Mouse (Mus musculus): ENCODE results near the gene 1700034J05Rik.
A peak's percentile ranks its signal among the peaks of the same experiment; 100 is the strongest.

1700034J05Rik gene

GRCm38 (mm10) chr6:146954258-146954657, at the start of gene 1700034J05Rik:
1700034J05Rik (minus strand) TSS chr6:146954422.
- no peak for DNase-seq (ENCODE audit: low spot score)

GRCm38 (mm10) chr6:146999755-147000154, 45.5 kb upstream of the 1700034J05Rik start:
- no peak for DNase-seq (ENCODE audit: low spot score)

GRCm38 (mm10) chr6:146999302-146999701, 45.1 kb upstream of the 1700034J05Rik start:
- no peak for DNase-seq (ENCODE audit: low spot score)

GRCm38 (mm10) chr6:146998710-146999109, 44.5 kb upstream of the 1700034J05Rik start:
- no peak for DNase-seq (ENCODE audit: low spot score)

- DNase-seq (ENCODE audit: low spot score) = no peak
Observed at GRCm38 (mm10) chr6:146997006-146997405, 42.8 kb upstream of the 1700034J05Rik start.

- DNase-seq (ENCODE audit: low spot score) = no peak
Observed at GRCm38 (mm10) chr6:146995878-146996277, 41.7 kb upstream of the 1700034J05Rik start.

GRCm38 (mm10) chr6:146995391-146995790, 41.2 kb upstream of the 1700034J05Rik start:
- no peak for DNase-seq (ENCODE audit: low spot score)

GRCm38 (mm10) chr6:146994236-146994635, 40.0 kb upstream of the 1700034J05Rik start:
- DNase-seq (ENCODE audit: low spot score) = peak; percentile 76

GRCm38 (mm10) chr6:146984569-146984968, 30.3 kb upstream of the 1700034J05Rik start:
- peak; percentile 29 for DNase-seq (ENCODE audit: low spot score)

GRCm38 (mm10) chr6:146981249-146981835, 27.1 kb upstream of the 1700034J05Rik start:
- DNase-seq (ENCODE audit: low spot score) = no peak

- DNase-seq (ENCODE audit: low spot score) = peak; percentile 11
Observed at GRCm38 (mm10) chr6:146979953-146980352, 25.7 kb upstream of the 1700034J05Rik start.

GRCm38 (mm10) chr6:146979115-146979744, 25.0 kb upstream of the 1700034J05Rik start:
- peak; percentile 8 for DNase-seq (ENCODE audit: low spot score)

GRCm38 (mm10) chr6:146978691-146979114, 24.5 kb upstream of the 1700034J05Rik start:
- DNase-seq (ENCODE audit: low spot score) = peak; percentile 45

- no peak for DNase-seq (ENCODE audit: low spot score)
Observed at GRCm38 (mm10) chr6:146976446-146976845, 22.2 kb upstream of the 1700034J05Rik start.

GRCm38 (mm10) chr6:146973830-146974229, 19.6 kb upstream of the 1700034J05Rik start:
- no peak for DNase-seq (ENCODE audit: low spot score)

GRCm38 (mm10) chr6:146973406-146973805, 19.2 kb upstream of the 1700034J05Rik start:
- DNase-seq (ENCODE audit: low spot score) = no peak

- no peak for DNase-seq (ENCODE audit: low spot score)
Observed at GRCm38 (mm10) chr6:146972740-146973139, 18.5 kb upstream of the 1700034J05Rik start.

- DNase-seq (ENCODE audit: low spot score) = no peak
Observed at GRCm38 (mm10) chr6:146972009-146972408, 17.8 kb upstream of the 1700034J05Rik start.

- no peak for DNase-seq (ENCODE audit: low spot score)
Observed at GRCm38 (mm10) chr6:146971366-146971765, 17.1 kb upstream of the 1700034J05Rik start.

GRCm38 (mm10) chr6:146970811-146971210, 16.6 kb upstream of the 1700034J05Rik start:
- DNase-seq (ENCODE audit: low spot score) = no peak

GRCm38 (mm10) chr6:146967836-146968235, 13.6 kb upstream of the 1700034J05Rik start:
- DNase-seq (ENCODE audit: low spot score) = no peak

- DNase-seq (ENCODE audit: low spot score) = peak; percentile 10
Observed at GRCm38 (mm10) chr6:146966446-146967019, 12.3 kb upstream of the 1700034J05Rik start.

GRCm38 (mm10) chr6:146965139-146965772, 11.0 kb upstream of the 1700034J05Rik start:
- DNase-seq (ENCODE audit: low spot score) = no peak

Measured in embryo, embryonic 10 days (tissue).